Mouse (Mus musculus) ES-E14 (cell line): ENCODE measurements around the gene Steap3. TPM values are rescaled to one million over a fixed set of nuclear protein-coding genes. Genes with fewer than 3 reads are reported as not detected.

Experiments
- DNase-seq: peaks from one replicate; pipeline ENCODE4 v3.0.0-alpha.2; 2013; ENCODE audit warnings: low read depth, low spot score
- H3K27ac ChIP-seq: 2 replicates; pipeline ENCODE4 v1.5.1; 2012; ENCODE audit warnings: low read depth, mild to moderate bottlenecking, low read length, moderate library complexity, mixed read lengths; ENCODE audit not compliant: poor library complexity, insufficient read depth, severe bottlenecking
- H3K36me3 ChIP-seq: 2 replicates; pipeline ENCODE4 v1.6.1; 2012; ENCODE audit warnings: mild to moderate bottlenecking, low read length, moderate library complexity, mixed read lengths; ENCODE audit not compliant: control insufficient read depth, poor library complexity, insufficient read depth, severe bottlenecking
- H3K4me1 ChIP-seq, 2 experiments: fragments of 150-350 bp in 1 of 2; sonication (generic) in 1 of 2; 2 replicates each; pipeline ENCODE4 v1.6.1; 2012; ENCODE audit warnings: low read length in 2 of 2, mild to moderate bottlenecking in 1 of 2, mixed read lengths in 1 of 2; ENCODE audit not compliant: control insufficient read depth in 2 of 2, insufficient read depth in 2 of 2, poor library complexity in 1 of 2
- H3K4me3 ChIP-seq, 2 experiments: fragments of 150-350 bp in 1 of 2; sonication (generic) in 1 of 2; 2 replicates each; pipeline ENCODE4 v1.5.1; 2012; ENCODE audit warnings: low read length in 2 of 2, low read depth in 1 of 2, mild to moderate bottlenecking in 1 of 2, mixed read lengths in 1 of 2; ENCODE audit not compliant: insufficient read depth in 1 of 2, poor library complexity in 1 of 2, severe bottlenecking in 1 of 2
- H3K9ac ChIP-seq: 2 replicates; pipeline ENCODE4 v1.6.1; 2012; ENCODE audit warnings: low read depth, mild to moderate bottlenecking, low read length, mixed read lengths; ENCODE audit not compliant: poor library complexity, insufficient read depth, severe bottlenecking
- H3K9me3 ChIP-seq: fragments of 150-350 bp; sonication (generic); 2 replicates; pipeline ENCODE4 v1.6.1; 2012; ENCODE audit warnings: low read depth, mild to moderate bottlenecking, low read length; ENCODE audit not compliant: control insufficient read depth, insufficient read depth
- CHD2 ChIP-seq: IDR thresholded peaks from 2 replicates; pipeline ENCODE4 v1.6.1; 2014; ENCODE audit warnings: mild to moderate bottlenecking, low read depth, low read length, inconsistent platforms
- HCFC1 ChIP-seq: IDR thresholded peaks from 2 replicates; pipeline ENCODE4 v1.6.1; 2012; ENCODE audit warnings: low read length, inconsistent platforms, borderline replicate concordance; ENCODE audit not compliant: insufficient read depth
- MAFK ChIP-seq: IDR thresholded peaks from 2 replicates; pipeline ENCODE4 v1.6.1; 2014; ENCODE audit warnings: mild to moderate bottlenecking, low read depth, low read length, inconsistent platforms; ENCODE audit not compliant: insufficient read depth
- ZC3H11A ChIP-seq: IDR thresholded peaks from 2 replicates; pipeline ENCODE4 v1.6.1; 2012; ENCODE audit warnings: low read depth, mild to moderate bottlenecking, inconsistent platforms, low read length, borderline replicate concordance
- ZNF384 ChIP-seq: IDR thresholded peaks from 2 replicates; pipeline ENCODE4 v1.6.1; 2012; ENCODE audit warnings: low read depth, low read length, inconsistent platforms
- in situ Hi-C, 2 experiments: fragments of 600-800 bp; cut with MboI; formaldehyde crosslinking; loops; one replicate each; pipeline ENCODE4 v1.15.1; 2025; ENCODE audit warnings: low sequenced_read_pairs in 2 of 2, inconsistent platforms in 1 of 2; ENCODE audit not compliant: unreplicated experiment in 2 of 2
- total RNA-seq: library from RNA; depleted of rRNA; stranded (reverse); fragments of 300-350 nt; gene quantifications from 2 replicates; pipeline ENCODE4 v1.2.3, GENCODE M21; 2012

The Steap3 gene
- total RNA-seq, 1 experiment = 75.9 TPM

DNA sequence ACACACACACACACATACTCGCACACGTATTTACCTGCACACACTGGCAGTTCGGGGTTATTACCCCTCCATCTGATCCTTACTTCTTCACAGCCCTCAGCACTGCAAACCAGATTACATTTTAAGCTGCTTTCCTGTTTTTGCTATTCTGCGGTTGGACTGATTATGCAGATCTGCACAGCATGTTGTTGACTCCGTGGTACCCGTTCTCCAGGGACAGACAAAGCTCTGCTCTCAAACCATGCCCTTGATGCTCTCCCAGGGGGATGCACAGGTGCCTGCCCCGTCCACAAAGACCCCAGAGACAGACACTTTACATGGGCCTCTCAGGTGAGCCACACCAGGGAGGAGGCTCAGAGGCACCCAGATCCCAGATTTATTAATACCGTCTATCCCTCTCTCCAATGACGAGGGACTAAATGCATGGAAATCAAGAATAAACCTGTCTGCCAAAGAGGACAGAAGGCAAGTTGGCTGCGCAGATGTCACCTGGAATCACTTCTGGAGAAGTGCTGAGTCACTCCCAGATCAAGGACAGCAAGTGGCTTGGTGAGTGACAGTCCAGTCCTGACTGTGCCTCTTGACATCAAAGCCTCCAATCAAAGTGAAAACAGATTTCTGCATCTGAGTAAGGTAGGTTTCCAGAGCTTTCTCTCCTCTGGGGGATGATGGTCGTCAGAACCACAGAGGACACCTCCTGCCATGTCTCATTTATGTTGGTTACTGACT, 63.8 kb downstream of the Steap3 start:
- in situ Hi-C loops = no loop called here
- H3K4me3 ChIP-seq = no peak overlapping the region
- H3K9ac ChIP-seq = no peak overlapping the region
- no peak for TF ChIP-seq ZNF384
- TF ChIP-seq MAFK = no peak
- TF ChIP-seq HCFC1 = no peak
- H3K36me3 ChIP-seq = no peaks in the 10 kb centered on the region
- no peaks in the 10 kb centered on the region for H3K9me3 ChIP-seq
- no peak for DNase-seq
- no peak overlapping the region for H3K27ac ChIP-seq
- peaks cover 0 to 2% of the 10 kb centered on the region in 2 experiments; a peak in 1 of 4 replicates for H3K4me1 ChIP-seq

DNA sequence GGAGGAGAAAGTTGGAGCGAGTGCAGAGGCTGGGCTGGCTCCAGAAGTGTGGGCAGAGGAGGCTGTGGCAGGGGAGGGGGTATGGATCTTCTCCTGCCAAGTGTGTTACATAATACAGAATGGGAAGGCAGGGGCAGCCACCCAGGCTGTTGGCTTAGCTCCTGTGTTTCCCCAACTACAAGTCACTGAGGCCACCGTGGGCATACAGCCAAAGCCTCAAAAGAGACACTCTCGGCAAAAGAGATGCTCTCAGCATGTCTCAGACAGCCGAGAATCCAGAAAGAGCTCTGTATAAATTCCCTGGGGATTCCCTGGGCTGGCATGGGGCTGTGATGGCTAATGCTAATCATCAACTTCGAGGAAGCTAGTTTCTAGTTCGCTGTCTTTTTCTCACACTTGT, 64.9 kb downstream of the Steap3 start:
- in situ Hi-C loops = no loop called here
- H3K27ac ChIP-seq = no peak overlapping the region
- H3K4me1 ChIP-seq = peaks cover 0 to 2% of the 10 kb centered on the region in 2 experiments; a peak in 1 of 4 replicates
- no peak overlapping the region for H3K4me3 ChIP-seq
- no peak for DNase-seq
- no peaks in the 10 kb centered on the region for H3K9me3 ChIP-seq
- TF ChIP-seq CHD2 = no peak
- no peak for TF ChIP-seq MAFK
- no peak for TF ChIP-seq HCFC1
- no peak for TF ChIP-seq ZC3H11A
- TF ChIP-seq ZNF384 = no peak
- H3K9ac ChIP-seq = no peak overlapping the region
- no peaks in the 10 kb centered on the region for H3K36me3 ChIP-seq

DNA sequence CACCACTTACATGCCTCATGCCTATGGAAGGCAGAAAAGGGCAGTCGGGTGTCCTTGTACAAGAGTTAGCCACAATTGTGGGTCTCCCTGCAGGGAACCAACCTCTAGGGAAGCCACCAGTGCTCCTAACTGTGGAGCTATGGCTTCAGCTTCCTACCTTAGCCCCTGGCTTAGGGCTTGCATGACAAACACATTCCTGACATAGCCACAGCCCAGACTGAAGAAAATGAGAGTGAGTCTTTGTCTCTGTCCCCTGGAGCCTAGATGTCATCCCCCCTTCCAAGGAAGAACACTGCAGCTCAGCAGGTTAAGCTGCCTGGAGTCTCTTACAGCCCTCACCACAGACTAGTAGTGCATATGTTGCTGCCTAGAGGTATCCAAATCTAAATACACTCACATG, 67.7 kb downstream of the Steap3 start:
- no peak for DNase-seq
- Histone ChIP-seq H3K9ac (no peak overlapping the region), H3K36me3 (no peaks in the 10 kb centered on the region), H3K4me3 (no peak overlapping the region), H3K27ac (no peak overlapping the region), H3K4me1 (peaks cover 0 to 2% of the 10 kb centered on the region in 2 experiments; a peak in 1 of 4 replicates), H3K9me3 (no peaks in the 10 kb centered on the region)
- TF ChIP-seq MAFK (no peak), ZC3H11A (no peak), CHD2 (no peak), HCFC1 (no peak)
- in situ Hi-C loops = no loop called here

DNA sequence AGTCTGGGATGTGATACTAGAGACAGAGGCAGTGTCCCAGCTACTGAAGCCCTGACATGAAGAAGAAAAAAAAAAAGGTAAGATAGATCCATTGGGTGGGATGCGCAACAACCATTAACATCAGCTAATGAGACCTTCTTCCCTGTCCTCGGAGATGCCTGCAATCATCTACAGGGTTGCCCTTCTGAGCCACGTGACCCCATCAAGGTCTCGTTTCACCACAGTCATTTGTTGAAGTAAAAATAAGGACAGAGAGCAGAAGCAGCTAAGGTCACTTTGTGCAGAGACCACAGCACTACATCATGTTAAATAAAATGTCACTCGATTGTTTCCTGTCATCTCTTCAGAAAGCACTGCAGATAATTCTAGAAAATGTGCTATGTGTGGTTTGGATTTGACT, 68.7 kb downstream of the Steap3 start:
- Histone ChIP-seq H3K27ac (no peak overlapping the region), H3K4me1 (peaks cover 0 to 2% of the 10 kb centered on the region in 2 experiments; a peak in 1 of 4 replicates), H3K9me3 (no peaks in the 10 kb centered on the region), H3K36me3 (no peaks in the 10 kb centered on the region), H3K9ac (no peak overlapping the region), H3K4me3 (no peak overlapping the region)
- DNase-seq = no peak
- in situ Hi-C loops = no loop called here
- TF ChIP-seq MAFK (no peak), ZC3H11A (no peak), ZNF384 (no peak), HCFC1 (no peak), CHD2 (no peak)
